Mouse (Mus musculus): ENCODE data around the gene Vmn1r111. TPM values are rescaled to one million over a fixed set of nuclear protein-coding genes. Genes with fewer than 3 reads are reported as not detected.
"Not testable (repeated sequence)": the region's sequence is repeated elsewhere in the genome, so short reads cannot be mapped to it uniquely, and the experiment has no call there.

The Vmn1r111 gene
- polyA plus RNA-seq (2016; fragmentation: Nextera tagmentation; extraction: Ambion mirVana) = not detected in 2 replicates

DNA sequence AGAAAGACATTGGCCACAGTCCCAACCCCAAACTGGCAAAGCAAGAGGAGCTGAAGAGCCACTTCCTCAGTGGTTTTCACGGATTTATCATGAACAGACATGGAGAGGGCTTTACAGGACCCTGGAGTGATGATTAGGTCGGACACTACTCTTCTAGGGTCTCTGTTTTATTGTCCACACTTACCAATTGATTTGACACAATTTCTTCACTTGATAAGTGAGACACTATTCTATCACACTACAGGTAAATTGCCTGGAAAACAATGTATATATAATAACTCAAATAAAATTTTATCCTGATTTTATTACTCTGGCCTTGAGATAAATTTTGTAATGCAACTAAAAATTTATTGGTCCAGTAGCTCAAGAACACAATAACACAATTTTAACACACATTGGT is at the start of gene Vmn1r111:
Vmn1r111 (minus strand) TSS at position 101 of the 400 bp plus-strand sequence.
- not testable (repeated sequence) for H3K27me3 ChIP-seq (ENCODE audit: insufficient read depth, poor library complexity, severe bottlenecking); H3K27ac ChIP-seq; H3K9me3 ChIP-seq; H3K4me1 ChIP-seq (replicated peaks); DNase-seq (ENCODE audit: low spot score); H3K36me3 ChIP-seq; H3K4me3 ChIP-seq
- whole genome bisulfite sequencing = no CpG with 5 or more reads among the region's 2 CpGs

DNA sequence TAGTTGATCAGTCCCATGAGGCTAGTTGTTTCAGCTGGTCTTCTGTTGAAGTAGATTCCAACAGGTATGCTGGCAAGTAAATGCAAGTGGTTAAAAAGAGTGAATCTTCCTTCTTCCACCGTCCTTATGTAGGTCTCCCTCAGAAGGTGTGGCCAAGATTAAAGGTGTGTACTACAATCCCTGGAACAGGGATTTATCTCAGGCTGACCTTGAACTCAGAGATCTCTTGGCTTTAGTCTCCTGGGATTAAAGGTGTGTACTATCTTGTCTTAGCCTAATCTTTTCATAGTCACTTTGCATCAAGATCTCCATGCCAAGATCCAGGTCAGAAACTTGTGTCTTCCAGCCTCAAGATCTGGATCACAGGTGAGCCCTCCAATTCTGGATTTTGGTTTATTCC is 27.5 kb upstream of the Vmn1r111 start, which contains the start of gene Gm10668:
Gm10668 (minus strand) TSS at position 101 of the 400 bp plus-strand sequence.
- WGBS = no CpG with 5 or more reads among the region's 1 CpGs
- not testable (repeated sequence) for DNase-seq (ENCODE audit: low spot score); H3K27me3 ChIP-seq (ENCODE audit: insufficient read depth, poor library complexity, severe bottlenecking); H3K4me1 ChIP-seq (replicated peaks); H3K4me3 ChIP-seq; H3K36me3 ChIP-seq; H3K27ac ChIP-seq; H3K9me3 ChIP-seq

DNA sequence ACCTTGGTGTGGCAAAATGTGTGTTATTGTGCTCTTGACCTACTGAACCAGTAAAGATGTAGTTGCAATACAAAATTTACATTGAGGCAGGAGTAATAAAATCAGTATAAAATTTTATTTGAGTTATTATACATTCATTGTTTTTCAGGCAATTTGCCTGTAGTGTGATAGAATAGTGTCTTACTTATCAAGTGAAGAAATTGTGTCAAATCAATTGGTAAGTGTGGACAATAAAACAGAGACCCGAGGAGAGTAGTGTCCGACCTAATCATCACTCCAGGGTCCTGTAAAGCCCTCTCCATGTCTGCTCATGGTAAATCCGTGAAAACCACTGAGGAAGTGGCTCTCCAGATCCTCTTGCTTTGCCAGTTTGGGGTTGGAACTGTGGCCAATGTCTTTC is 34.4 kb downstream of the Vmn1r111 start, which contains the start of gene Vmn1r107:
Vmn1r107 (plus strand) TSS at position 301 of the 400 bp plus-strand sequence.
- WGBS = no CpG with 5 or more reads among the region's 3 CpGs
- not testable (repeated sequence) for H3K4me3 ChIP-seq; H3K27me3 ChIP-seq (ENCODE audit: insufficient read depth, poor library complexity, severe bottlenecking); DNase-seq (ENCODE audit: low spot score); H3K36me3 ChIP-seq; H3K9me3 ChIP-seq; H3K4me1 ChIP-seq (replicated peaks); H3K27ac ChIP-seq

Other genes starting within 250 kb of the Vmn1r111 start
- gene Gm10670, start 228.3 kb downstream of the Vmn1r111 start, polyA plus RNA-seq (2016; fragmentation: Nextera tagmentation; extraction: Ambion mirVana) = not detected in 2 replicates
- not detected in 2 replicates for gene Vmn1r103, start 192.7 kb downstream of the Vmn1r111 start, polyA plus RNA-seq (2016; fragmentation: Nextera tagmentation; extraction: Ambion mirVana)
- not detected in 2 replicates for gene Vmn1r104, start 169.4 kb downstream of the Vmn1r111 start, polyA plus RNA-seq (2016; fragmentation: Nextera tagmentation; extraction: Ambion mirVana)
- gene Gm5726, start 157.5 kb downstream of the Vmn1r111 start, polyA plus RNA-seq (2016; fragmentation: Nextera tagmentation; extraction: Ambion mirVana) = not detected in 2 replicates
- not detected in 2 replicates for gene Gm4141, start 127.0 kb downstream of the Vmn1r111 start, polyA plus RNA-seq (2016; fragmentation: Nextera tagmentation; extraction: Ambion mirVana)
- not detected in 2 replicates for gene Gm4513, start 104.2 kb downstream of the Vmn1r111 start, polyA plus RNA-seq (2016; fragmentation: Nextera tagmentation; extraction: Ambion mirVana)
- not detected in 2 replicates for gene Vmn1r107, start 34.3 kb downstream of the Vmn1r111 start, polyA plus RNA-seq (2016; fragmentation: Nextera tagmentation; extraction: Ambion mirVana)
- not detected in 2 replicates for gene Gm10668, start 27.4 kb upstream of the Vmn1r111 start, polyA plus RNA-seq (2016; fragmentation: Nextera tagmentation; extraction: Ambion mirVana)
- gene Vmn1r112, start 68.0 kb upstream of the Vmn1r111 start, polyA plus RNA-seq (2016; fragmentation: Nextera tagmentation; extraction: Ambion mirVana) = not detected in 2 replicates
- gene Vmn1r113, start 84.1 kb upstream of the Vmn1r111 start, polyA plus RNA-seq (2016; fragmentation: Nextera tagmentation; extraction: Ambion mirVana) = not detected in 2 replicates
- not detected in 2 replicates for gene Vmn1r114, start 109.0 kb upstream of the Vmn1r111 start, polyA plus RNA-seq (2016; fragmentation: Nextera tagmentation; extraction: Ambion mirVana)
- not detected in 2 replicates for gene Vmn1r115, start 141.8 kb upstream of the Vmn1r111 start, polyA plus RNA-seq (2016; fragmentation: Nextera tagmentation; extraction: Ambion mirVana)
- not detected in 2 replicates for gene Vmn1r116, start 169.0 kb upstream of the Vmn1r111 start, polyA plus RNA-seq (2016; fragmentation: Nextera tagmentation; extraction: Ambion mirVana)
- not detected in 2 replicates for gene Vmn1r117, start 180.9 kb upstream of the Vmn1r111 start, polyA plus RNA-seq (2016; fragmentation: Nextera tagmentation; extraction: Ambion mirVana)
- not detected in 2 replicates for gene Vmn1r118, start 209.1 kb upstream of the Vmn1r111 start, polyA plus RNA-seq (2016; fragmentation: Nextera tagmentation; extraction: Ambion mirVana)